In the genomic region with DNA sequence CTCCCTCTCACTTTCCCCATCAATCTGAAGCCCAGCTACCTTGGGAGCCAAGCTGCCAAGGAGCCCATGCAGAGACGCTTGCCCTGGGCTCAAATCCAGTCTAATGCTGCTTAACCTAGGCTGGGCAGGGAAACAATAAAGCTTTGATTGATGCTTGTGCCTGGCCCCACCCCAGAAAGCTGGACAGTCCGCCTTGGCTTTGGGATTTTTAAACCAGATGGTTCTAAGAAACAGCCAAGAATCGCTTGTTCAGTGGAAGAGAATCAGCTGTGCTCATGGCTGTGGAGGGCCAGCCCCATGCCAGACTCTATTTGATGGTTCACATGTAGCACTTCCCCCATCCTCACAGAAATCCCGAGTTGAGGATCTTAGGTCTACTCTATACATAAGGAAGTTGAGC, we compare ENCODE assay signal across 11 mouse cellular contexts. TPM values are rescaled to one million over a fixed set of nuclear protein-coding genes. Genes with fewer than 3 reads are reported as not detected.
DNase-seq lines count a peak whose midpoint lies in the region; ATAC-seq and TF ChIP-seq lines count a peak whose summit lies in the region.
"Had no signal": no experiment of that assay in that cellular context is flagged by ENCODE, and none has a peak within 500 bp of the region (broad histone marks: within the 10 kb centered on the region; RNA-seq: fewer than 3 reads in every experiment).

No protein-coding gene starts in this region.

- H3K4me3 ChIP-seq in kidney, embryonic 15.5 days (replicated peaks), result no peak overlapping the region
- H3K4me3 ChIP-seq in kidney, adult 2 months (ENCODE audit: insufficient read depth, low read depth, low read length), result no peak overlapping the region
- no peak overlapping the region for H3K4me3 ChIP-seq in intestine, embryonic 16.5 days (ENCODE audit: low read length)
- H3K4me3 ChIP-seq: left cerebral cortex, adult 2 months; midbrain, embryonic 10.5 days had no signal

- TF ChIP-seq POLR2A in kidney, adult 2 months (IDR thresholded peaks at IDR 0.05; ENCODE audit: low read depth, low read length), result no peak

- no peak overlapping the region for H3K27ac ChIP-seq in kidney, embryonic 15.5 days
- H3K27ac ChIP-seq in kidney, adult 2 months (ENCODE audit: insufficient read depth, low read depth, low read length), result no peak overlapping the region
- H3K27ac ChIP-seq in intestine, embryonic 16.5 days (ENCODE audit: low read length), result no peak overlapping the region
- H3K27ac ChIP-seq: left cerebral cortex, adult 2 months; midbrain, embryonic 10.5 days had no signal

- H3K4me1 ChIP-seq in kidney, embryonic 15.5 days, result peaks cover 6% of the 10 kb centered on the region; the same call in 1 of the 2 replicates
- H3K4me1 ChIP-seq in kidney, adult 2 months (ENCODE audit: control insufficient read depth, insufficient read depth, low read length), result no peaks in the 10 kb centered on the region
- H3K4me1 ChIP-seq in intestine, embryonic 16.5 days (ENCODE audit: control insufficient read depth, insufficient read depth, low read length), result no peaks in the 10 kb centered on the region
- H3K4me1 ChIP-seq: midbrain, embryonic 10.5 days had no signal

- DNase-seq in kidney, adult 2 months, result no peak
- peak; percentile 86 to 87 for DNase-seq in cerebellum, postnatal 14 days
- DNase-seq in thymus, adult 18-20 months, result no peak
- DNase-seq: right cerebral cortex, postnatal 14 days had no signal

- ATAC-seq in kidney, embryonic 15.5 days (replicated peaks; ENCODE audit: low FRiP score), result 0 out of 2 replicates have a peak, but pooled peaks have one; percentile 33
- ATAC-seq in cerebellum, adult (ENCODE audit: insufficient number of reproducible peaks, low FRiP score, low TSS enrichment), result peak; percentile 33; the same call in 1 of the 2 replicates
- peak; percentile 26; the same call in 1 of the 2 replicates for ATAC-seq in intestine, embryonic 16.5 days
- no peak for ATAC-seq in activated CD4-positive, CD25-positive, alpha-beta regulatory T cell, adult 4 months

- no peaks in the 10 kb centered on the region for H3K27me3 ChIP-seq in kidney, embryonic 15.5 days
- no peaks in the 10 kb centered on the region for H3K27me3 ChIP-seq in kidney, adult 2 months (replicated peaks; ENCODE audit: control insufficient read depth, insufficient read depth, low read length)
- no peaks in the 10 kb centered on the region for H3K27me3 ChIP-seq in intestine, embryonic 16.5 days (replicated peaks; ENCODE audit: control insufficient read depth, insufficient read depth, low read length)

- H3K36me3 ChIP-seq in kidney, embryonic 15.5 days, result no peaks in the 10 kb centered on the region
- no peaks in the 10 kb centered on the region for H3K36me3 ChIP-seq in kidney, adult 2 months (ENCODE audit: control insufficient read depth, insufficient read depth, low read length)
- H3K36me3 ChIP-seq in intestine, embryonic 16.5 days (ENCODE audit: control insufficient read depth, insufficient read depth, low read length), result no peaks in the 10 kb centered on the region
- H3K36me3 ChIP-seq: midbrain, embryonic 10.5 days had no signal

- H3K4me2 ChIP-seq in kidney, embryonic 15.5 days, result no peak overlapping the region
- H3K4me2 ChIP-seq in intestine, embryonic 16.5 days (ENCODE audit: low read depth, low read length), result no peak overlapping the region

- 42% methylated on average over 4 of the region's 4 CpGs for WGBS in kidney, embryonic 15.5 days
- WGBS in kidney, adult 2 months, result 39% methylated on average over 4 of the region's 4 CpGs
- WGBS in intestine, embryonic 16.5 days, result 49% methylated on average over 4 of the region's 4 CpGs

- no peak overlapping the region for H3K9ac ChIP-seq in kidney, embryonic 15.5 days
- no peak overlapping the region for H3K9ac ChIP-seq in intestine, embryonic 16.5 days (ENCODE audit: low read depth, low read length)

- H3K9me3 ChIP-seq in kidney, embryonic 15.5 days (replicated peaks), result no peaks in the 10 kb centered on the region
- H3K9me3 ChIP-seq in intestine, embryonic 16.5 days (ENCODE audit: control insufficient read depth, low read length), result no peaks in the 10 kb centered on the region
- H3K9me3 ChIP-seq: G1E; midbrain, embryonic 10.5 days had no signal

- no peak for TF ChIP-seq CTCF in kidney, adult 2 months (conservative IDR thresholded peaks at IDR 0.05; ENCODE audit: insufficient read depth, insufficient read length, low read depth, low read length)

RNA-seq across cellular contexts. Expression of gene Dnajc15, which starts 60.0 kb away (rescaled TPM):
- 118 and 136 TPM in 2 replicates for polyA plus RNA-seq in kidney, embryonic 15.5 days (2015; fragmentation: Nextera tagmentation; extraction: Ambion mirVana)
- 17.5 and 20.5 TPM in 2 replicates for polyA plus RNA-seq in kidney, adult 2 months (2012; rRNA removed)
- polyA plus RNA-seq in intestine, embryonic 16.5 days (2015; fragmentation: Nextera tagmentation; extraction: Ambion mirVana), result 101 and 104 TPM in 2 replicates
- polyA plus RNA-seq in activated CD4-positive, CD25-positive, alpha-beta regulatory T cell, adult 4 months (2017; shearing (Covaris generic)), result 100 to 1,000 TPM in 1 of 2 experiments, 10 to 100 TPM in 1; 99.4 to 158 TPM

Comparison
In these comparisons a context has a peak if more than half of its experiments do, and no peak if none do; other contexts are left out.
1. DNase-seq: peak in cerebellum, postnatal 14 days (2 of 2); none in kidney, adult 2 months (single experiment) and thymus, adult 18-20 months (0 of 2).